In genomic region chr5:68043339-68043738, GRCm38 (mm10) we compare ENCODE assay signal across 30 mouse cellular contexts. TPM values are rescaled to one million over a fixed set of nuclear protein-coding genes. Genes with fewer than 3 reads are reported as not detected.
DNase-seq lines count a peak whose midpoint lies in the region; ATAC-seq lines count a peak whose summit lies in the region.
"Had no signal": no experiment of that assay in that cellular context is flagged by ENCODE, and none has a peak within 500 bp of the region (broad histone marks: within the 10 kb centered on the region; RNA-seq: fewer than 3 reads in every experiment).

No protein-coding gene starts in this region.

- no peaks in the 10 kb centered on the region for H3K36me3 ChIP-seq in hindbrain, embryonic 11.5 days (ENCODE audit: control insufficient read depth, insufficient read depth, low read length)
- H3K36me3 ChIP-seq: G1E had no signal

- no peaks in the 10 kb centered on the region for H3K4me1 ChIP-seq in hindbrain, embryonic 11.5 days (replicated peaks; ENCODE audit: control insufficient read depth, insufficient read depth, low read length)

- no peak overlapping the region for H3K9ac ChIP-seq in hindbrain, embryonic 11.5 days (ENCODE audit: low read depth, low read length)

- H3K27ac ChIP-seq in hindbrain, embryonic 11.5 days (ENCODE audit: low read depth, low read length): no peak overlapping the region

- no peak overlapping the region for H3K4me3 ChIP-seq in hindbrain, embryonic 11.5 days (ENCODE audit: low read depth, low read length)

- no peaks in the 10 kb centered on the region for H3K9me3 ChIP-seq in hindbrain, embryonic 11.5 days (ENCODE audit: control insufficient read depth, low read length)
- H3K9me3 ChIP-seq: G1E had no signal

- peak; percentile 67 for DNase-seq in 416B (ENCODE audit: low read depth)
- DNase-seq in hindbrain, embryonic 11.5 days (ENCODE audit: low spot score): no peak
- no peak for DNase-seq in lung, postnatal 36 days
- DNase-seq in layer of hippocampus, postnatal 36 days: no peak
- no peak for DNase-seq in c-Kit-positive CD71-positive TER-119-positive erythroid progenitor cells, embryonic 14.5 days (ENCODE audit: low spot score)
- DNase-seq: adrenal gland, adult 2 months; adrenal gland, adult 8-10 months; adrenal gland, postnatal 10 days; adrenal gland, postnatal 14 days; adrenal gland, postnatal 25 days; adrenal gland, postnatal 36 days; B cell, adult 2 months; cerebellum, adult 11 months; cerebellum, adult 11-12 months; cerebellum, adult 18-20 months; cerebellum, adult 2 months had no signal

- no peak overlapping the region for H3K4me2 ChIP-seq in hindbrain, embryonic 11.5 days (replicated peaks; ENCODE audit: low read depth, low read length)

- 92% methylated on average over 5 of the region's 5 CpGs for WGBS in hindbrain, embryonic 11.5 days

- H3K27me3 ChIP-seq in hindbrain, embryonic 11.5 days (ENCODE audit: control insufficient read depth, insufficient read depth, low read length): no peaks in the 10 kb centered on the region
- H3K27me3 ChIP-seq: CH12.LX, Patski had no signal

- peak; percentile 73 for ATAC-seq in granulocyte monocyte progenitor cell, adult 5-6 weeks (replicated peaks; ENCODE audit: poor library complexity, severe bottlenecking)
- peak; percentile 52 for ATAC-seq in megakaryocyte, adult 5-6 weeks (ENCODE audit: poor library complexity, severe bottlenecking)
- peak; percentile 78 for ATAC-seq in megakaryocyte progenitor cell, adult 5-6 weeks (replicated peaks; ENCODE audit: poor library complexity)
- ATAC-seq in hindbrain, embryonic 11.5 days (ENCODE audit: low FRiP score): no peak
- ATAC-seq: activated CD4-positive, CD25-positive, alpha-beta regulatory T cell, adult 4 months; CD4-positive, CD25-positive, alpha-beta regulatory T cell, adult 4 months; Patski had no signal

RNA-seq across cellular contexts. Expression of gene Grxcr1, which starts 11.7 kb away (rescaled TPM):
- not detected in 2 replicates for total RNA-seq in granulocyte monocyte progenitor cell, adult 5-6 weeks (2014; fragmentation: Nextera tagmentation)
- not detected in 2 replicates for total RNA-seq in granulocyte monocyte progenitor cell, adult 5-6 weeks (2017)
- not detected in 2 replicates for total RNA-seq in megakaryocyte, adult 5-6 weeks (2015)
- total RNA-seq in megakaryocyte, adult 5-6 weeks (2017): not detected in 2 replicates
- total RNA-seq in megakaryocyte progenitor cell, adult 5-6 weeks (2015): not detected in 2 replicates
- total RNA-seq in megakaryocyte progenitor cell, adult 5-6 weeks (2017): not detected in 2 replicates
- 0.15 and 0.38 TPM in 2 replicates for polyA plus RNA-seq in hindbrain, embryonic 11.5 days (2014; fragmentation: Nextera tagmentation; extraction: Ambion mirVana)
- not detected for total RNA-seq in layer of hippocampus, postnatal 36 days (2021)
- total RNA-seq: adrenal gland, adult 18-20 months; adrenal gland, adult 2 months; adrenal gland, adult 8-10 months; adrenal gland, postnatal 10 days; adrenal gland, postnatal 14 days; adrenal gland, postnatal 25 days; adrenal gland, postnatal 36 days; adrenal gland, postnatal 4 days; CH12.LX; ES-E14; G1E; MEL had no signal
- polyA plus RNA-seq: adrenal gland, adult 2 months; brain, embryonic 14.5 days; C2C12; CD4-positive, CD25-positive, alpha-beta regulatory T cell, adult 4 months; cerebellum, adult 2 months; G1E; Patski had no signal
